ENCODE assay signal across 17 mouse cellular contexts in the genomic region with DNA sequence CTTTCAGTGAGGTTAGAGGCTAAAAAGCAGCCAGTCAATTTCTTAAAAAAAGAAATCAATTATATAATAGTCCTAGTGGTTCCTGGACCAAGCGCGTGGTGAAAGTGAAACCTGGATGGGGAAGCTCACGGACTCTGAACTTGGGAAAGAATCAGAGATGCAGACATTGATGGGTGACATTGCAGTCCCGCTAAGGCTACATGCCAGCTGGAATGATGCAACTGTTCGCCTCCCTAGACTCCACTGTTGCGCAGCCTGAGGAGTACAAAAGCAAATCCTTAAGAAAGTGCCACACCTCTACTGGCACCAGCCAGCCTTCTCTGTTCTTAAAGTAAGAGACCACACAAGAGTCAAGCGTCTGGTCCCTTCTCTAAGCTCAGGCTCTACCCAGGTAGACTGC. TPM values are rescaled to one million over a fixed set of nuclear protein-coding genes. Genes with fewer than 3 reads are reported as not detected.
DNase-seq lines count a peak whose midpoint lies in the region; ATAC-seq and TF ChIP-seq lines count a peak whose summit lies in the region.
"Had no signal": no experiment of that assay in that cellular context is flagged by ENCODE, and none has a peak within 500 bp of the region (broad histone marks: within the 10 kb centered on the region; RNA-seq: fewer than 3 reads in every experiment).

No protein-coding gene starts in this region.

- H3K27ac ChIP-seq in liver, adult 2 months (replicated peaks; ENCODE audit: insufficient read depth, low read depth, low read length): no peak overlapping the region
- H3K27ac ChIP-seq in liver, embryonic 11.5 days (ENCODE audit: low read depth, low read length): no peak overlapping the region
- no peak overlapping the region for H3K27ac ChIP-seq in lung, embryonic 16.5 days (ENCODE audit: low read length)
- H3K27ac ChIP-seq: forebrain, embryonic 12.5 days; hindbrain, embryonic 15.5 days; limb, embryonic 13.5 days; macrophage had no signal

- H3K27me3 ChIP-seq in liver, adult 2 months (ENCODE audit: control insufficient read depth, insufficient read depth, low read length): no peaks in the 10 kb centered on the region
- H3K27me3 ChIP-seq in liver, embryonic 11.5 days (replicated peaks; ENCODE audit: control insufficient read depth, insufficient read depth, low read length): no peaks in the 10 kb centered on the region
- H3K27me3 ChIP-seq in lung, embryonic 16.5 days (ENCODE audit: control insufficient read depth, insufficient read depth, low read depth, low read length): no peaks in the 10 kb centered on the region; the same call in 1 of the 2 replicates
- H3K27me3 ChIP-seq: forebrain, embryonic 12.5 days; hindbrain, embryonic 15.5 days; limb, embryonic 13.5 days had no signal

- WGBS in liver, adult 2 months: 46% methylated on average over 7 of the region's 7 CpGs
- WGBS in liver, embryonic 11.5 days: 91% methylated on average over 7 of the region's 7 CpGs
- WGBS in lung, embryonic 16.5 days: 80% methylated on average over 7 of the region's 7 CpGs

- no peak overlapping the region for H3K4me2 ChIP-seq in liver, embryonic 11.5 days
- H3K4me2 ChIP-seq in lung, embryonic 16.5 days (ENCODE audit: low read depth, low read length): no peak overlapping the region
- H3K4me2 ChIP-seq: forebrain, embryonic 12.5 days; hindbrain, embryonic 15.5 days; limb, embryonic 13.5 days had no signal

- H3K36me3 ChIP-seq in liver, adult 2 months (ENCODE audit: control insufficient read depth, insufficient read depth, low read length): no peaks in the 10 kb centered on the region
- 0 out of 2 replicates have a peak, but pooled peaks cover 4% of the 10 kb centered on the region for H3K36me3 ChIP-seq in liver, embryonic 11.5 days (ENCODE audit: control insufficient read depth, insufficient read depth, low read length)
- H3K36me3 ChIP-seq in lung, embryonic 16.5 days (ENCODE audit: control insufficient read depth, insufficient read depth, low read length): peaks cover 3% of the 10 kb centered on the region
- H3K36me3 ChIP-seq: forebrain, embryonic 12.5 days; G1E; hindbrain, embryonic 15.5 days had no signal

- H3K4me1 ChIP-seq in liver, adult 2 months (ENCODE audit: control insufficient read depth, insufficient read depth, low read length): no peaks in the 10 kb centered on the region
- H3K4me1 ChIP-seq in liver, embryonic 11.5 days (replicated peaks; ENCODE audit: control insufficient read depth, insufficient read depth, low read length): no peaks in the 10 kb centered on the region
- H3K4me1 ChIP-seq in lung, embryonic 16.5 days (replicated peaks; ENCODE audit: control insufficient read depth, insufficient read depth, low read length): no peaks in the 10 kb centered on the region
- H3K4me1 ChIP-seq: forebrain, embryonic 12.5 days; hindbrain, embryonic 15.5 days had no signal

- H3K79me2 ChIP-seq in liver, adult 2 months (ENCODE audit: control insufficient read depth, insufficient read depth, low read length): no peaks in the 10 kb centered on the region

- H3K9ac ChIP-seq in liver, adult 2 months (ENCODE audit: low read depth, low read length): no peak overlapping the region
- no peak overlapping the region for H3K9ac ChIP-seq in liver, embryonic 11.5 days (ENCODE audit: low read depth, low read length)
- no peak overlapping the region for H3K9ac ChIP-seq in lung, embryonic 16.5 days (ENCODE audit: low read length)
- H3K9ac ChIP-seq: forebrain, embryonic 12.5 days; hindbrain, embryonic 15.5 days; limb, embryonic 13.5 days had no signal

- no peak for TF ChIP-seq CTCF in liver, adult 2 months (IDR thresholded peaks at IDR 0.05; ENCODE audit: low read depth, low read length)

- peak; percentile 75 for DNase-seq in gastrocnemius, adult 18-20 months (ENCODE audit: low spot score)
- no peak for DNase-seq in gastrocnemius, postnatal 4 days (ENCODE audit: low spot score in 2 of 2)
- peak; percentile 74 for DNase-seq in liver, adult 2 months (ENCODE audit: extremely low read depth, low read depth, low spot score)
- no peak for DNase-seq in liver, embryonic 11.5 days (ENCODE audit: low spot score)
- no peak for DNase-seq in cerebellum, adult 9-11 months
- DNase-seq in cerebellum, postnatal 10 days: no peak
- DNase-seq in kidney, postnatal 14 days: no peak
- DNase-seq: B cell, adult 2 months; cerebellum, adult 11 months; spleen, adult 18-20 months had no signal

- no peak for ATAC-seq in liver, embryonic 11.5 days (replicated peaks; ENCODE audit: low FRiP score)
- ATAC-seq in lung, embryonic 16.5 days (ENCODE audit: low read depth): peak; percentile 23; the same call in 1 of the 2 replicates

- H3K9me3 ChIP-seq in liver, embryonic 11.5 days (ENCODE audit: control insufficient read depth, low read length): no peaks in the 10 kb centered on the region
- H3K9me3 ChIP-seq in lung, embryonic 16.5 days (ENCODE audit: control insufficient read depth, low read length): no peaks in the 10 kb centered on the region
- H3K9me3 ChIP-seq: forebrain, embryonic 12.5 days; hindbrain, embryonic 15.5 days; limb, embryonic 13.5 days had no signal

- no peak for TF ChIP-seq POLR2A in liver, adult 2 months (IDR thresholded peaks at IDR 0.05; ENCODE audit: extremely low read depth, insufficient read depth, low read length)

- H3K4me3 ChIP-seq in liver, adult 2 months (ENCODE audit: insufficient read depth, low read depth, low read length): no peak overlapping the region
- H3K4me3 ChIP-seq in liver, embryonic 11.5 days (ENCODE audit: low read depth, low read length): no peak overlapping the region
- no peak overlapping the region for H3K4me3 ChIP-seq in lung, embryonic 16.5 days (ENCODE audit: low read length)
- H3K4me3 ChIP-seq: forebrain, embryonic 12.5 days; hindbrain, embryonic 15.5 days; limb, embryonic 13.5 days; myocyte had no signal

RNA-seq across cellular contexts. Expression of a gene that starts 12.8 kb away (rescaled TPM):
- total RNA-seq in gastrocnemius, adult 18-20 months (2021): 10 to 100 TPM; 42.3 to 50.3 TPM
- 100 to 1,000 TPM; 234 to 294 TPM for total RNA-seq in gastrocnemius, postnatal 4 days (2021)
- total RNA-seq in liver, adult 2 months (2014; rRNA removed): 1.9 TPM in 2 replicates
- 4.1 and 4.4 TPM in 2 replicates for polyA plus RNA-seq in liver, adult 2 months (2012; rRNA removed)
- polyA plus RNA-seq in liver, embryonic 11.5 days (2014; fragmentation: Nextera tagmentation; extraction: Ambion mirVana): 48.1 and 49.7 TPM in 2 replicates
- polyA plus RNA-seq in lung, embryonic 16.5 days (2015; fragmentation: Nextera tagmentation; extraction: Ambion mirVana): 244 and 249 TPM in 2 replicates
- polyA plus RNA-seq: G1E had no signal

RNA-seq across cellular contexts. Expression of a gene that starts 15.3 kb away (rescaled TPM):
- under 1 TPM; 0.18 to 0.36 TPM for total RNA-seq in gastrocnemius, adult 18-20 months (2021)
- 1 to 10 TPM; 2.2 to 2.5 TPM for total RNA-seq in gastrocnemius, postnatal 4 days (2021)
- 2.5 and 2.7 TPM in 2 replicates for total RNA-seq in liver, adult 2 months (2014; rRNA removed)
- 0.39 and 0.82 TPM in 2 replicates for polyA plus RNA-seq in liver, adult 2 months (2012; rRNA removed)
- polyA plus RNA-seq in liver, embryonic 11.5 days (2014; fragmentation: Nextera tagmentation; extraction: Ambion mirVana): 3.3 and 4.3 TPM in 2 replicates
- 6.9 and 7.4 TPM in 2 replicates for polyA plus RNA-seq in lung, embryonic 16.5 days (2015; fragmentation: Nextera tagmentation; extraction: Ambion mirVana)
- polyA plus RNA-seq: G1E had no signal

Comparison
In these comparisons a context has a peak if more than half of its experiments do, and no peak if none do; other contexts are left out.
1. DNase-seq: peak in gastrocnemius, adult 18-20 months (single experiment) and liver, adult 2 months (single experiment); none in gastrocnemius, postnatal 4 days (0 of 2), liver, embryonic 11.5 days (single experiment), cerebellum, adult 9-11 months (single experiment), cerebellum, postnatal 10 days (0 of 2) and kidney, postnatal 14 days (single experiment).
2. RNA of a gene that starts 12.8 kb away (total RNA-seq): 234 to 294 TPM in gastrocnemius, postnatal 4 days and 42.3 to 50.3 TPM in gastrocnemius, adult 18-20 months; 1.9 TPM in liver, adult 2 months; every median in the first group is over 10 times any median in the second.